Mouse (Mus musculus): ENCODE data around the gene Plpp2.

GRCm38 (mm10) chr10:79550366-79550765, 16.8 kb upstream of the Plpp2 start:
- no peak for TF ChIP-seq GATA1 (IDR thresholded peaks at IDR 0.05; ENCODE audit: borderline replicate concordance, low read length)
- TF ChIP-seq FLI1 (IDR thresholded peaks at IDR 0.05; ENCODE audit: low read length), result no peak
